Mouse (Mus musculus) G1E (cell line): ENCODE data around the gene Manf.

ENCODE experiments used
- CTCF ChIP-seq: IDR thresholded peaks from 2 replicates; pipeline ENCODE4 v1.5.1; 2012; ENCODE audit warnings: low read depth, low read length, inconsistent platforms, mixed read lengths
- TAL1 ChIP-seq: conservative IDR thresholded peaks from 2 replicates; pipeline ENCODE4 v1.6.1; 2012; ENCODE audit warnings: low read depth, low read length, inconsistent platforms, mixed read lengths

- TF ChIP-seq CTCF (no peak), TAL1 (no peak)
These were observed 10.6 kb downstream of the Manf start for GRCm38 (mm10) chr9:106881071-106881755.
